Mouse (Mus musculus): Measurements from ENCODE around the gene Vgll3.

Gene Vgll3

DNA sequence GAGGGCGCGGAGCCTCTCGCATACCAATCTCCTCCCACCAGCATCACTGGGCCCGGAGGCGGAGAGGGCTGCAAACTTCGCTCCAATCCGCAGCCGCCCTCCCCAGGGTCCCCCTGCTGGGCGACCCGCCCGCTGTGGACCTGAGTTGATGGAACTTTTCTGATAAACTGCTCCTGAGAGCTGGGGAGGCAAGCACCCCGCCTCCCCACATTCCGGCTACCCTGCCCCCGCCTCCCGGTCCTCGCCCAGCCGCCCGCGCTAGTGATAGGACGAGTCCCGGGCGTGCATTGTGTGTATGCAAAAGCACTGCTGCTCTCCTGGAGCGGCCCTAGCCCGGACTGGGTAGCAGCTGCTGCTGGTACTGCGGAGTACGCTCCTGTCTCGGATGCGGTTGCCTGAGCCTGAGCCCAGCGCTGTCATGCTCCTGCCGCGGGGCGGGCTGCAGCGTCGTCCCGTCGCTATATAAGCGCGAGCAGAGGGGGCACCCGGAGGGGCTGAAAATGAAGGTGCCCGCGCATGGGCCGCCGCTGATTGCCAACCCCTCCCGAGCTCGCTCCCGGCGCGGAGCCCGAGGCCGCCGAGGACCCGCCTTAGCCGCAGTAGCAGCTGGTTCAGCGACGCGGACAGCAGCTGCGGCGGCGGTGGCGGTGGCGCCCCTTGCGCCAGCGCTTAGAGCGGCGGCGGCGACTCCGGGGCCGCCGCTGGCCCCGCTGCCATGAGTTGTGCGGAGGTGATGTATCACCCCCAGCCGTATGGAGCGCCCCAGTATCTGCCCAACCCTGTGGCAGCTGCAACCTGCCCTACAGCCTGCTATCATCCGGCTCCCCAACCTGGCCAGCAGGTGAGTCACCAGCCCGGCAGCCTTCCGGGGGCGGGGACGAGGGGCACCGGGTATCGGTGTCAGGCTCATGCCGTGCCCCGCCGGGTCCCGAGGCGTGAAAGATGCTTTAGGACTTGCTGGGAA lies at the start of gene Vgll3:
Gene Vgll3, plus strand, starts transcription at position 340 of the 964 bp plus-strand sequence.
- DNase-seq (ENCODE audit: low spot score in 2 of 2): no peak

DNA sequence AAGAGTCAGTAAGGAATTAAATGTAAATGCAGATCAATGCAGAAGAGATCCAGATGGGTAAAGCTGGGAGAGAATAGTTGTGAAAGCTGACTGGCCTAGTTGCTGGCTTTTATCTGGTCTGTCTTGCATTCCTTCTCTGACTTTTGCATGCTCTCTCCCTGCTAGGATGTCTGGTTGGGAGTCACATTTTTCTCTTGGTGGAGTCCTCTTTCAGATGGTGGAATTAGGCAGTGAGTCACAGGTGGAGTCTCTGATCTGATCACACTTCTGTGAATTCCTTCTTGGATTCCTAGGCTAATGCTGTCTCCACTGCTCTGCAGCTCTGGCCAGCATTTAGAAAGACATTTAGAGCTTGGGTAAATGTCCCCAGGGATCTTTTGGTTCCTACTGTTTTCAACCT lies 49.1 kb upstream of the Vgll3 start:
- no peak for DNase-seq (ENCODE audit: low spot score in 2 of 2)

DNA sequence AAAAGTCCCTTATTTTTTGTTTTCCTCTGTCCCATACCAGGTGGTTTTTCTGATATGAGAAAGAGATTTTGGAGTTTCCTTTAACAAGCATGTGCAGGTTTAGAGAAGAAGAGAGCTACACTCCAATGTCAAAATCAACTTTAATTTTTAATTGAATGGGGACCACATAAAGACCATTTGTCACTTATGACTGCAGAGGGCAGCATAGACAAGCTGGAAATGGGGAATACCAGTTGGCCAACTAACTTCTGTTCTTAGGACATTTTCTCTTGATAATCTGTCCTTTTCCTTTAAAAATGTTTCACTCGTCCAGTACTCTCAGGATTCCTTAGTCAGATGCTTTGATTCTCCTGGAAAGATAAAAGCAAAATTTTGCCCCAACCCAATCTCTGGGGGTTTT lies 29.1 kb upstream of the Vgll3 start:
- DNase-seq (ENCODE audit: low spot score in 2 of 2): no peak

DNA sequence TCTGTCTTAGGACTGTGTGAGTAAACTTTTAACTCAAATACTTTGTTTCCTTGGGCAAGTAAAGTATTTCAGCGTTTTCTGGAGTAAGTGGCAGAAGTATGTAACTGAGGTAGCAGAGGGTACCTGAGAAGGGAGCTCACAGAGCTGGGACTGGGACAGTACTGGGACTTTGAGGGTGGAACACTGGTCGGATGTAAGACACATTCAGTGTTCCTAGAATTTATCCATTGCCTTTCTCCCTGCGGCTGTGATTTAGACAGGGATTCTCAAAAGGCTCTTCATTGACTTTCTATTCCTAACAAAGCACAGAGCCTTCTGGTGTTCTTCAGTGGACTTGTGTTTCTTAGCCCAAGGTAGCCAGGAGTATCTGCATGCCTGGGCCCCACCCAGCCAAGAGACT lies 1.0 kb downstream of the Vgll3 start:
- DNase-seq (ENCODE audit: low spot score in 2 of 2): no peak

- no peak for DNase-seq (ENCODE audit: low spot score in 2 of 2)
Measured at GRCm38 (mm10) chr16:65818779-65819178, 3.7 kb downstream of the Vgll3 start.

GRCm38 (mm10) chr16:65820803-65821202 lies 5.7 kb downstream of the Vgll3 start:
- DNase-seq (ENCODE audit: low spot score in 2 of 2): no peak

- no peak for DNase-seq (ENCODE audit: low spot score in 2 of 2)
Measured at GRCm38 (mm10) chr16:65823721-65824120, 8.7 kb downstream of the Vgll3 start.

DNA sequence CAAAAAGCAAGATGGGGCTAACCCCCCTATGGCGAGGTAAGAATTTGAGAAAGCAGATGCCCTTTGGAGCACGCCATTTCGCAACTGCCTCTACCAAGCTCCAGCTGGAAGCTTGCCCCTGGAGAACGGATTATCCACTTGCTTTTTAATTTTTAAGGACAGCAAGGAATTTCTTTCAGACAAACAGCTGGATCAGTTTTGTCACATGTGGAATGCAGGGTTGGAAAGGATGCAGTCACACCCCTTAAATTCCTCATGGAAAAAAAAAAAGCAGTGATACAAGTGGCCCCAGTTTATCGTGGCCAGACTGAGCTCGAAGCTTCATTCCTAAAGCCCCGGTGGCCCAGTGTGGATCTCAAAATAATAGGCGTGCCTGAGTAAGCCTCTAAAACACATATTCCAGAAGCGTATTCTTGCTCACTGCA lies 13.1 kb downstream of the Vgll3 start:
- no peak for DNase-seq (ENCODE audit: low spot score in 2 of 2)

DNA sequence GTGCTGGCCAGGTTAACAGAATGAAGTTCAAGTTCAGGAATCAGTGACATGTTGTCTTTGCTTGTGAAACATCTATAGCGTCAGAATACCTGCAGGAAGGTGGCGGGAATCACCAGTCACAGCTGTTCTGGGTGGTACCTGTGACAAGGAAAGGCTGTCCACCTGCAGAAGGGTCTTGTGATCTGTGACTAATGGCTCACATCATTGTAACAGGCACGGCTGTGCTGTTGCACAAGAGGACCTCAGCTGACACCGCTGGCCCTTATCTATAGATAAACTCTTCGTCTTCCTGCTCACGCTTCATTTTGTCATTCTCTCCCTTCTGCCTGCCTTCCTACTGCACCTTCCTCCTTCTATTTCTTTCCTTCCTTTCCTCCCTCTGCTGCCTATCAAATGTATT lies 14.0 kb downstream of the Vgll3 start:
- DNase-seq (ENCODE audit: low spot score in 2 of 2): no peak

DNA sequence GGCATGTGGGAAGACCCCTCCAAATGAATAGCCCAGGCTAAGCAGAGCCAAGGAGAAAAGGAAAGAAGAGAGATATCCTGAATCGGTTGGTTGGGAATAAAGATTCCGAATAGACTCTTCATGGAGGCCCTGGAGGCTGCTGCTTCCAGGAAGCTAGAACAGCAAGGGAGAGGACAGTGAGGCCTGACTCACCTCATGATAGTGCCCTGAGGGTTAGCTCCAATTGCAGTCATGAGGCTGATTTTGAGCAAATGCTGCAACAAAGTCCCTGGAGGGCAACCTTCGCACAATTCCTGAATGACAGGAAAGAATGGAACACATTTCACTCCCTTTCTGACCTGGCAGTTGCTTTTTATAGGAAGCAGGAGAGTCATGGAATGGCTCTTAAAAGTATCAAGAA lies 19.7 kb downstream of the Vgll3 start:
- DNase-seq (ENCODE audit: low spot score in 2 of 2): no peak

- DNase-seq (ENCODE audit: low spot score in 2 of 2): no peak
Measured at GRCm38 (mm10) chr16:65850126-65850525, 35.1 kb downstream of the Vgll3 start.

DNA sequence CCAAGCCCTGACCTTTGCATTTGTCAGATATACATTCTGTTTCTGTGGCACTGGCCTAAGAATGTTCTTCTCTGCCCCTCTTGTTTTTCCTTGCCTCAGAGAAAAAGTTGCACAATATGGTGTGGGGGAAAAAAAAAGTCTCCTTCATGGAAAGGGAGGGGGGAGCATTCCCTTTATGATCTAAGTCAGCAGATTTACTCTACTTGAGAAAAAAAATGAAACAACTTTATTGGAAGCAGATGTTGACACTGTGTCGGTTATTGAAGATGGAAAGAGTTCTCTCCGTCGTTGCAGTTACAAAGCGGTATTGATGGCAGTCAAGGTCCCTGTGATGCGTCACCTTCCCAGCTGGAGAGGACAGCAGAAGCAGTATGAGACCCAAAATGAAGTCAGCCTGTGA lies 49.4 kb downstream of the Vgll3 start:
- DNase-seq (ENCODE audit: low spot score in 2 of 2): no peak

DNA sequence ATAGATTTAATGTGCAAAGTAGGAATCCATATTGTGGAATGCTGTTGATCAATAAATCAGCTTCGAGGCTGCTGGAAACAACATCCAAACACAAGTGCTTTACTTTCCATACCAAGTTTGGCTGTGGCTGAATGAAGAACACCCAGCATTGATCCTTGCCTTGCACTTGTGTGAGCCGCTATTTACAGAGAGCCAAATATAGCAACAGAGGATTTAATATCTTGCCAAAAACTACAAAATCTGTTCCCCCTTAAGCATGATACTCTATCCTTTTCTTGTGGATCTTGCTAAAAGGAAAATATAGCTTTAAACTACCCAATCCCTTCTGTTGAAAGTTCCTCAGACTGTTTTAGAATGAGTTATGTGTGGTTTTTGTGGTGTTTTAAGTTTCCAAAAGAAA lies 52.9 kb downstream of the Vgll3 start:
- no peak for DNase-seq (ENCODE audit: low spot score in 2 of 2)

GRCm38 (mm10) chr16:65868933-65869332 lies 53.9 kb downstream of the Vgll3 start:
- no peak for DNase-seq (ENCODE audit: low spot score in 2 of 2)

GRCm38 (mm10) chr16:65888940-65889339 lies 73.9 kb downstream of the Vgll3 start:
- no peak for DNase-seq (ENCODE audit: low spot score in 2 of 2)

All from thymus, postnatal 10 days (tissue).